Mouse (Mus musculus) cerebellum, adult 2 months (tissue): ENCODE results near the gene Tcam1. TPM values are rescaled to one million over a fixed set of nuclear protein-coding genes. Genes with fewer than 3 reads are reported as not detected.
"Not testable (repeated sequence)": the region's sequence is repeated elsewhere in the genome, so short reads cannot be mapped to it uniquely, and the experiment has no call there.

Experiments used
- DNase-seq, 2 experiments: peaks; one replicate each; pipeline ENCODE4 v3.0.0; 2021
- H3K27ac ChIP-seq: fragments of 200-500 bp; 2 replicates; pipeline ENCODE4 v1.5.1; 2012; ENCODE audit warnings: low read length, control low read depth, inconsistent platforms; ENCODE audit not compliant: insufficient read depth
- H3K27me3 ChIP-seq: fragments of 200-500 bp; 2 replicates; pipeline ENCODE4 v1.6.1; 2012; ENCODE audit warnings: inconsistent platforms, mild to moderate bottlenecking, low read length, moderate library complexity; ENCODE audit not compliant: control insufficient read depth, insufficient read depth
- H3K4me1 ChIP-seq: fragments of 200-500 bp; 2 replicates; pipeline ENCODE4 v1.6.1; 2011; ENCODE audit warnings: low read length; ENCODE audit not compliant: control insufficient read depth, insufficient read depth
- H3K4me3 ChIP-seq: fragments of 200-500 bp; replicated peaks from 2 replicates; pipeline ENCODE3; 2011; ENCODE audit warnings: mild to moderate bottlenecking, low read depth, low read length, control low read depth; ENCODE audit not compliant: insufficient read depth
- CTCF ChIP-seq: fragments of 200-500 bp; IDR thresholded peaks from 2 replicates; pipeline ENCODE4 v1.5.1; 2011; ENCODE audit warnings: low read depth, mild to moderate bottlenecking, control low read depth, low read length, moderate library complexity, borderline replicate concordance; ENCODE audit not compliant: insufficient read depth
- POLR2A ChIP-seq: fragments of 200-500 bp; IDR thresholded peaks from 2 replicates; pipeline ENCODE4 v1.6.1; 2011; ENCODE audit warnings: low read length, control low read depth, borderline replicate concordance; ENCODE audit not compliant: insufficient read depth
- WGBS: fragments of 180-500 bp; shearing (Covaris S2); methylation state at CpG from one replicate; pipeline ENCODE4 v1.1.7; 2018; 5-methylcytosine and 5-hydroxymethylcytosine counted together
- polyA plus RNA-seq: library from polyadenylated mRNA; depleted of rRNA; stranded (reverse); fragments of >200 nt; gene quantifications from 2 replicates; pipeline ENCODE4 v1.2.3, GENCODE M21; 2012; rRNA removed

Tcam1 gene
- 0.36 and 0.43 TPM in 2 replicates for polyA plus RNA-seq

- no peak for TF ChIP-seq POLR2A
- TF ChIP-seq CTCF: peak; percentile 87
- Histone ChIP-seq H3K27me3 (no peaks in the 10 kb centered on the region), H3K27ac (no peak within 1 kb of the TSS), H3K4me3 (peak within 1 kb of the TSS; percentile 42), H3K4me1 (peaks cover 5% of the 10 kb centered on the region; the same call in 1 of the 2 replicates)
- DNase-seq: peak; percentile 89 to 94
- 5% methylated on average over 25 of the region's 25 CpGs for WGBS
Observed at GRCm38 (mm10) chr11:106276454-106276853, at the start of gene Tcam1. Gene Tcam1 (plus strand): TSS chr11:106276672.

GRCm38 (mm10) chr11:106233978-106234377, 42.5 kb upstream of the Tcam1 start:
- H3K4me1 ChIP-seq, H3K27ac ChIP-seq, H3K27me3 ChIP-seq, DNase-seq, H3K4me3 ChIP-seq: not testable (repeated sequence)
- WGBS: 77% methylated on average over 8 of the region's 8 CpGs

GRCm38 (mm10) chr11:106246834-106247233, 29.6 kb upstream of the Tcam1 start:
- no peaks in the 10 kb centered on the region for H3K27me3 ChIP-seq
- H3K27ac ChIP-seq: no peak overlapping the region
- H3K4me1 ChIP-seq: no peaks in the 10 kb centered on the region
- H3K4me3 ChIP-seq: no peak overlapping the region
- TF ChIP-seq POLR2A (no peak), CTCF (peak; percentile 40; the same call in 1 of the 2 replicates)
- 100% methylated on average over 1 of the region's 1 CpGs for WGBS
- DNase-seq: no peak

- whole genome bisulfite sequencing: 86% methylated on average over 7 of the region's 7 CpGs
- TF ChIP-seq POLR2A (no peak), CTCF (no peak)
- H3K4me3 ChIP-seq: no peak overlapping the region
Observed at GRCm38 (mm10) chr11:106249326-106249725, 27.1 kb upstream of the Tcam1 start.

GRCm38 (mm10) chr11:106254767-106255166, 21.7 kb upstream of the Tcam1 start:
- no peak overlapping the region for H3K4me3 ChIP-seq
- DNase-seq: no peak
- WGBS: 15% methylated on average over 2 of the region's 2 CpGs
- no peak for TF ChIP-seq CTCF
- TF ChIP-seq POLR2A: no peak
- H3K4me1 ChIP-seq: no peaks in the 10 kb centered on the region
- H3K27me3 ChIP-seq: no peaks in the 10 kb centered on the region
- H3K27ac ChIP-seq: no peak overlapping the region

More at GRCm38 (mm10) chr11:106249326-106249725, 27.1 kb upstream of the Tcam1 start:
- Histone ChIP-seq H3K27ac (no peak overlapping the region), H3K27me3 (no peaks in the 10 kb centered on the region), H3K4me1 (no peaks in the 10 kb centered on the region)
- no peak for DNase-seq

GRCm38 (mm10) chr11:106255174-106255573, 21.3 kb upstream of the Tcam1 start:
- H3K4me3 ChIP-seq: peak overlapping the region; percentile 85
- no peaks in the 10 kb centered on the region for H3K4me1 ChIP-seq
- DNase-seq: no peak
- 1% methylated on average over 22 of the region's 22 CpGs for WGBS
- no peaks in the 10 kb centered on the region for H3K27me3 ChIP-seq
- TF ChIP-seq CTCF (no peak), POLR2A (no peak)
- H3K27ac ChIP-seq: no peak overlapping the region

GRCm38 (mm10) chr11:106255685-106256451, 20.6 kb upstream of the Tcam1 start, which contains the start of the genes Ftsj3 and Psmc5:
Gene Ftsj3 (minus strand): TSS chr11:106256079.
Gene Psmc5 (plus strand): TSS chr11:106256154.
- peak within 1 kb of the TSS; percentile 85 for H3K4me3 ChIP-seq
- H3K4me1 ChIP-seq: no peaks in the 10 kb centered on the region
- no peaks in the 10 kb centered on the region for H3K27me3 ChIP-seq
- peak within 1 kb of the TSS; percentile 60 for H3K27ac ChIP-seq
- peak; percentile 87; the same call in 1 of the 2 replicates for TF ChIP-seq POLR2A
- TF ChIP-seq CTCF: no peak; the same call in 1 of the 2 replicates
- under 1% methylated on average over 42 of the region's 42 CpGs for WGBS
- peak; percentile 97 to 99 for DNase-seq

GRCm38 (mm10) chr11:106256775-106257174, 19.7 kb upstream of the Tcam1 start:
- TF ChIP-seq CTCF (no peak), POLR2A (no peak)
- Histone ChIP-seq H3K4me3 (peak overlapping the region; percentile 85), H3K4me1 (no peaks in the 10 kb centered on the region), H3K27me3 (no peaks in the 10 kb centered on the region), H3K27ac (no peak overlapping the region)
- peak; percentile 46 to 65 for DNase-seq
- WGBS: 50% methylated on average over 5 of the region's 5 CpGs
